Mouse (Mus musculus) thymus, postnatal 14 days (tissue): ENCODE measurements around the gene Zc3hav1.

Experiments
- DNase-seq: peaks from one replicate; pipeline ENCODE4 v3.0.0; 2021

The Zc3hav1 gene

DNA sequence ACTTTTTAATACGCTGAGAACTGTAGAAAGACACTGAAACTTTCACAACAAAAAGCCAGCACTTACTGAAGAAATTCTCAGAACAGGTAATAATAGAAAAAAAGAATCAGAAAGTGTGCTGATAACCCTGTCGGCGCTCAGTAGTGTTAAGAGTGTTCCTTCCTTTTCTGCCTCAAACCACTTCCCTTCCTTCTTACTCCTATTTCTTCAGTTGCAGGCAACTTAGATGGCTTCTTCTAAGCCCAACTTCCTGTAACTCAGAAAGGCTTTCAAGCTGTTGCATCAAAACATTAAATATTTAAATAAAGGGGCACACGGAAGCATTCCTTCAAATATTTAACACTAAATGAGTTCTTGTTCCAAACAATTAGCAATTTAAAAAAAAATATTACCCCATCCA lies 2.5 kb downstream of the Zc3hav1 start:
- no peak for DNase-seq

DNA sequence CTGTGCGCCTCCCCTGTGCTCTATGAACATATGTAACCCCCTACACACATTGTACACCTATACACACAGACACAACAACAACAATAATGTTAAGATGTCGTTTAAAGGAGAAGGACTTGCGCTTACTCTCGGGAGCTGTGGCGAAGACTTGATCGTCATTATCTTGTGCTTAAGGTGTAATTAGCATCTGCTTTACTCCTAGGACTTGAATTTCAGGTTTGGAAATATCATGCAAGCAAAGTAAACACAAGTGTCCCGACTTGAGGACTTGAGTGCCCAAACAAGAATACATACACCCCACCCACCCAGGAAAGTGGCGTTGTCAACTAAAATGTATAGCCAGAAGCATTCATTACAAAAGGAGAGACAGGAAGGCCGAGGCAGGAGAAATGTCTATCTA lies 4.6 kb downstream of the Zc3hav1 start:
- DNase-seq = no peak

- no peak for DNase-seq
These were observed 5.5 kb downstream of the Zc3hav1 start for GRCm38 (mm10) chr6:38348811-38349453.

GRCm38 (mm10) chr6:38347875-38348274 lies 6.5 kb downstream of the Zc3hav1 start:
- no peak for DNase-seq

DNA sequence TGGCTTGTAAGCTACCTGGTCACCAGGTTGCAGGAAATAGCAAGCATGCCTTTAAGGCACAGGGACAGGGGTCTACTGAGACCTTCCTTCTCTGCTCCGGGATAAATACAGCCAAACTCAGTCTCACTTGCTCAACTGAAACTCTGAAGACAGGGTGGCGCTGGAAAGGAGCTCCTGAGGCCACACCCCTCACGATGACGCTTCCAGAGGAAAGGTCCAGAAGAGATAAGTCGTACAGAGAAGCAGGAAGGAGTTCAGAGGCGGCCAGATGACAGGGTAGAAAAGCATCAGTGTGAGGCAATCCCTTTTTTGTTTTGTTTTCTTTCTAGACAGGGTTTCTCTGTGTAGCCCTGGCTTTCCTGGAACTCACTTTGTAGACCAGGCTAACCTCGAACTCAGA lies 8.6 kb downstream of the Zc3hav1 start:
- DNase-seq = peak; percentile 55

DNA sequence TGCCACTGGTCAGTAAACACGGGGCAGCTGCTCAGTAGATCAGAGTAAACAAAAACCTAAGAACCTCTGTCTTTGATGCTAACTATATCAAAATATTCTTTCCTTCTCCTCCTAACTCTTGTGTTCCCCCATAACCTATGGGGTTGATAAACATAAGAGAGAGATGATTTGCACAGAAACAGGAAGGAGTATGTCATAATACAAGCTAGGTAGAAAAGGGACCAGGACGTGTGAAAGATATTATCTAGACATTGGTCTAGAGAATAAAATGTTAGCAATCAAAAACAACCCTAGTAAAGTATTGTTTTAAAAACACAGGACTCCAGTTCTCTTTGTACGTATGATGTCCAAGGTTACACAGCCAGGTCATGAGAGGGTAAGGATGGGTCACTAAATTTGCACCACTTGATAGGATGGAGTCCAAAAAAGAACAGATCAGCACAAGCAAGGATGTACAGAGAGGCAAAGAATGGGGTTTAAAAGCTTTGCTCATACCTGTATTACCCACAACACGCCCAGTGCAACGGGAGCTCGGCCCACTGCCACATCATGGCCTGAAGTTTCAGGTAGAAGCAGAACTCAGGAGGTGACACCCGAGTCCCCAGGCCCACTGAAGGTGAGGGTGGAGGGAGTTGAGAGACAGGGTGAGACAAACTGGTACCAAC lies 10.3 kb downstream of the Zc3hav1 start:
- no peak for DNase-seq

DNA sequence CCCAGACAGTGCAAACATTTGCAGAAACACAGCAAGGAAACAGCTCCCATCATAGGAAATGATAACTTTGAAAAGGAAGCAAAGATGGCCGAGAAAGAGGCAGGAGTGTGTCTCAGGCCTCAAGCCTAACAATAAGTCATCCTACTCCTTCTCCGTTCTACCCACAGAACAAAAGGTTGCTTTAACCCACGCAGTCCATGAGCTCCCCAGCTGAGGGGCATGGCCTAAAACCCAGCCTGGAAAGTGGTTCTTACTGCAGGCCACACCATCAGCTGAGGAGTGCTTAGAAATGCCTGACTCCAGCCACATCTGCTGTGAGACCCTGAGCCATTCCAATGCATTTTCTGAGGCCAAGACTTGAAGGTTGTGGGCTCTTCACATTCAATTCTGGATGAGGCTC lies 10.8 kb downstream of the Zc3hav1 start:
- no peak for DNase-seq

- no peak for DNase-seq
These were observed 11.8 kb downstream of the Zc3hav1 start for GRCm38 (mm10) chr6:38342666-38342992.

GRCm38 (mm10) chr6:38341751-38342665 lies 12.4 kb downstream of the Zc3hav1 start:
- DNase-seq = peak; percentile 20

GRCm38 (mm10) chr6:38339078-38339477 lies 15.3 kb downstream of the Zc3hav1 start:
- DNase-seq = no peak

- DNase-seq = no peak
These were observed 16.5 kb downstream of the Zc3hav1 start for GRCm38 (mm10) chr6:38337951-38338350.

DNA sequence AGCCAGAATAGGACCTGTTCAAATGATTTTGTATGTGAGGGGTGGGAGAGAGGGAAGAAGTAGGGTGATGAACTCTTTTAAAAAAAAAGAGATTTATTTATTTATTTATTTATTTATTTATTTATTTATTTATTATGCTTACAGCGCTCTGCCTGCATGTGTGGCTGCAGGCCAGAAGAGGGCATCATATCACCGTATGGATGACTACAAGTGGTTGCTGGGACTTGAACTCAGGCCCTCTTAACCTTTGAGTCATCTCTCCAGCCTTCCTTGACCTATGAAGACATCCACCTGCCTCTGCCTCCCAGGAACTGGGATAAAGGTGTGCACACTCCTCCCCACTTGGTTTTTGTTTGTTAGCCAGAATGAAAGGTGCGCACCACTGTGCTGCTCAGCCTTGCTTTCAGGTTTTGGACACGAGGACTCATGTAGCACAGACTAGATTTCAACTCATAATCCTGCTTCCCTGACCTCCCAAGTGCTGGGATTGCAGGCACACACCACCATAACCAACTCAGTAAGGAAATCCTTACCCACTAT lies 17.2 kb downstream of the Zc3hav1 start:
- peak; percentile 20 for DNase-seq

- no peak for DNase-seq
These were observed 19.1 kb downstream of the Zc3hav1 start for GRCm38 (mm10) chr6:38335264-38335663.

DNA sequence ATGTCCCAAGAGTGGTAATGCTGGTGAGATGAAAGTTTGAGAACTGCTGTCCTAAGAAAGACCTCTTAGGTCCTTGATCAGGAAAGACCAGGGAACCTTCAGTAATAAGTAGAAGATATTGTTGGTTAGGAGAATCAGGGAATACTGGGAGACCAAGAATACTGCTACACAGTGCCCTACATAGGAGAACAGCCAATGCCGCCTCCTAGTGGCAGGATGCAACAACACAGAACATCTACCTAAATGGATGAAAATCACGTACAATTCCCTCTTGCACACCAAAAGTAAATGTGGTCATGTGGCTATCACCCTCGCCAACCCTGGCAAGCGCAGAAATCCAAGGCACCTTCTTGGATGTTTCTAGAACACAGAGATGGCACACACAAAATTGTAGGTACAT lies 27.8 kb downstream of the Zc3hav1 start:
- peak; percentile 20 for DNase-seq

- no peak for DNase-seq
These were observed 33.8 kb downstream of the Zc3hav1 start for GRCm38 (mm10) chr6:38320621-38321020.

DNA sequence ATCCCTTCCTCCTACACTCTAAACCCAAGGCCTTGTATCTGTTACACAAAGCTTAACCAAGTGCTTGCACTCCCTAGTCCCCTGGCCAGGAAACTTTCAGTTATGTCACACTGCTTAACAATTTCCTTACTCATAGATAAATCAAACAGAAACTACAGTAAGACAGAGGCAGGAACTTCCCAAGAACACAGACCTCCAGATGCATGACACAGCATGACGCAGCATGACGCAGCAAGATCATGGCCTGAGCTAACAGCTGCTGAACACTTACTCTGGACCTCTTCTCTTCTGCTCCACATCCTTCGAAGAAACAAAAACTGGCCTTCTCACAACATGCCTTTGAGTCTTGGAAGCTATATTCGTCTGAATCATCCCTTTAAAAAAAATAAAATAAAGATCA lies 38.4 kb downstream of the Zc3hav1 start:
- peak; percentile 37 for DNase-seq

- DNase-seq = peak; percentile 69
These were observed 44.7 kb downstream of the Zc3hav1 start for GRCm38 (mm10) chr6:38309741-38310140.

- DNase-seq = peak; percentile 27
These were observed 49.4 kb downstream of the Zc3hav1 start for GRCm38 (mm10) chr6:38304981-38305380.

GRCm38 (mm10) chr6:38298761-38299401 lies 55.5 kb downstream of the Zc3hav1 start, which contains the start of gene Zc3hav1l:
TSS of gene Zc3hav1l (minus strand) at chr6:38299259.
- DNase-seq = peak; percentile 70

GRCm38 (mm10) chr6:38298246-38298635 lies 56.2 kb downstream of the Zc3hav1 start:
- DNase-seq = peak; percentile 13

DNA sequence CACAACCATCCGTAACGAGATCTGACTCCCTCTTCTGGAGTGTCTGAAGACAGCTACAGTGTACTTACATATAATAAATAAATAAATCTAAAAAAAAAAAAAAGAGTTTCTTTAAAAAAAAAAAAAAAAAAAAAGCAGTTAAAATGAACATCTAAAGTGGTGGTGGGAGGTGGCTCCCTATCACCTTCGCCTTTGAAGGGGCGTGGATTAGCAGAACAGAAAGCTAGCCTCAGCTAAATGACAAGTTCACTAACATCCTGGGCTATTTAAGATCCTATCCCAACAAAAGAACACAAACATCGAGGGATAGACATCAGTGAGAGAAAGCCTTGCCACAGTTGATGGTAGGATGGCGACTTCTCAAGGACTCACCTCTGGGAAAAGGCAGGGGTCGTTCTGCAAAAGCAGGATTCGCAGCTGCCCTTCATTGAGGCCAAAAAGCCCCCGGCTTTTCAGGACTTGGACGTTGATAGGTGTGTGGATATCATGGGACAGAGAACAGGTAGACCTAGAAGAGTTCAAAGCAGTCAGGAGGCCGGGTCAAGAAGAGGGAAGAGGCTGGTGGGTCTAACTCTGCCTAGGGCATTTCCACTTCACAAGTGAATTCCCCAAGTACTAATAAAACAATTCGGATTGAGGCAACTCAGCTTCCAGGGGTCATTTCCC lies 56.7 kb downstream of the Zc3hav1 start:
- DNase-seq = no peak

GRCm38 (mm10) chr6:38293708-38294107 lies 60.7 kb downstream of the Zc3hav1 start:
- DNase-seq = no peak
